Mouse (Mus musculus) left cerebral cortex, postnatal 10 days (tissue): Measurements from ENCODE around the gene Plcb1. TPM values are rescaled to one million over a fixed set of nuclear protein-coding genes. Genes with fewer than 3 reads are reported as not detected.

ENCODE experiments used
- DNase-seq, 2 experiments: peaks; one replicate each; pipeline ENCODE4 v3.0.0; 2021 to 2022; ENCODE audit warnings: low spot score in 2 of 2, mixed read lengths in 1 of 2; ENCODE audit errors: extremely low spot score in 1 of 2
- intact Hi-C: fragments of 180-260 bp; cut with DNase I; formaldehyde crosslinking; loops from one replicate; pipeline ENCODE4 v1.15.1; 2025
- total RNA-seq, 2 experiments: library from RNA; stranded (reverse); gene quantifications; 2 replicates each; pipeline ENCODE4 v1.2.3; 2021

Plcb1 gene
- total RNA-seq, 2 experiments from 2014 or later = 158 to 161 TPM

DNA sequence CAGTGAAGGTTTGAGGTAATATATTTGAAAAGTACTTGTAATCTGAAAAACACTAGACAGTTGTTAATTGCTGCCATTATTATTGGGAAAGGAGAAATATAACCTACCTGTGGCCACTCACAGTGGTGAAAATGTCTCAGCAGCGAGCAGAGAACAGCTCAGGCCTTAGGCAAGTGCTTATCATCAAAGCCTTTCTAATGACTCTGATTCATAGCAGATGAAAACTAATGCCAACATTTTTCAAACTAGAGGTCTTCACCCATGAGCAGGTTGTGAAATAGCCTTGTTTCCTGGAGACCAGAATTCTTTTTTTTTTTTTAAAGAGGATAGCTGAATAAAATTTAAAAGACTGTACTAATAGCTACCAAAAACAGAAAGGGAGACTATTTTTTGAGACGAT lies 105.3 kb downstream of the Plcb1 start:
- intact Hi-C loops = no loop called here
- DNase-seq = no peak

- no peak for DNase-seq
- intact Hi-C loops = no loop called here
Observed at GRCm38 (mm10) chr2:134894776-134895175, 108.9 kb downstream of the Plcb1 start.

- DNase-seq = no peak
- intact Hi-C loops = no loop called here
Observed at GRCm38 (mm10) chr2:134896196-134896595, 110.3 kb downstream of the Plcb1 start.

DNA sequence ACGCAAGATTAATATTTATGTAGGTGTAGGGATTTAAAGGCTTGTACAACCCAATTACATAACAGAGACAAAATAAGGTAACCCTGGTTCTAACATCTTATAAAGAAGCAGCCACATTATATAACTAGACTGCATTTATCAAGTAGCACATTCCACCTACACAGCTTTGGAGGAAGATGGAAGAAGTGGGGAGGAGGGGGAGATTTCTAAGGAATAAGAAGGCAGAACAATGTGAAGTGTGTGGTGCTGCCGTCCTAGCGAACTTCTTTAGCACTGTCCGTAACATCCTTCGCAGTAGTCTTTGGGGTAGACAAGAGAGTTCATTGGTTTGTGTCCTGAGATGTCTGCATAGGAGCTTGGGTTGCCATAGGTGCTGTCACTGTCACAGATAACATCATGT lies 111.2 kb downstream of the Plcb1 start:
- DNase-seq = no peak

DNA sequence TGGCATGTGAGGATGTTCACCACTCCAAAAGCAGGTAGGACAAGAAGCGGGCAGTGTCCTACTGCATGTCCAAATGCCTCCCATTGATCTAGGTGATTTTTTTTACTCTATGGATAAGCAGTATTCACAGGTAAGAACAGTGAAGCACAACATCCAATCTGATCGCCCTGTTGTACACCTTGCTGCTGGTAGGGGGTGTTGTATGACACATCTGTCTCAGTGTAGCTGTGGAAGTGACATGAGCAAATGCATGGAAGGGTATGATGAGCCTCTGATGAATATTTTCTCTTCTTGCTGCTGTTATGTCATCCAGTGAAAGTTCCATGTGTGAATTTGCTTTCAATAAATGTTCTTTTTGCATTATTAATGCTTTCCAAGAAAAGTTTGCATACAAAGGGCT lies 115.7 kb downstream of the Plcb1 start:
- intact Hi-C loops = no loop called here
- no peak for DNase-seq

More for the DNA sequence above, 111.2 kb downstream of the Plcb1 start:
- intact Hi-C loops = no loop called here

GRCm38 (mm10) chr2:134910882-134911281 lies 125.0 kb downstream of the Plcb1 start:
- DNase-seq = no peak

GRCm38 (mm10) chr2:134911360-134911759 lies 125.5 kb downstream of the Plcb1 start:
- no peak for DNase-seq
- intact Hi-C loops = no loop called here

More at GRCm38 (mm10) chr2:134910882-134911281, 125.0 kb downstream of the Plcb1 start:
- intact Hi-C loops = no loop called here

GRCm38 (mm10) chr2:134912616-134913015 lies 126.7 kb downstream of the Plcb1 start:
- DNase-seq = no peak
- intact Hi-C loops = no loop called here

GRCm38 (mm10) chr2:134913542-134913941 lies 127.7 kb downstream of the Plcb1 start:
- intact Hi-C loops = no loop called here
- DNase-seq = no peak

- intact Hi-C loops = no loop called here
Observed at GRCm38 (mm10) chr2:134914091-134914550, 128.3 kb downstream of the Plcb1 start.

GRCm38 (mm10) chr2:134915035-134915434 lies 129.2 kb downstream of the Plcb1 start:
- intact Hi-C loops = no loop called here
- DNase-seq = no peak

More at GRCm38 (mm10) chr2:134914091-134914550, 128.3 kb downstream of the Plcb1 start:
- no peak for DNase-seq

DNA sequence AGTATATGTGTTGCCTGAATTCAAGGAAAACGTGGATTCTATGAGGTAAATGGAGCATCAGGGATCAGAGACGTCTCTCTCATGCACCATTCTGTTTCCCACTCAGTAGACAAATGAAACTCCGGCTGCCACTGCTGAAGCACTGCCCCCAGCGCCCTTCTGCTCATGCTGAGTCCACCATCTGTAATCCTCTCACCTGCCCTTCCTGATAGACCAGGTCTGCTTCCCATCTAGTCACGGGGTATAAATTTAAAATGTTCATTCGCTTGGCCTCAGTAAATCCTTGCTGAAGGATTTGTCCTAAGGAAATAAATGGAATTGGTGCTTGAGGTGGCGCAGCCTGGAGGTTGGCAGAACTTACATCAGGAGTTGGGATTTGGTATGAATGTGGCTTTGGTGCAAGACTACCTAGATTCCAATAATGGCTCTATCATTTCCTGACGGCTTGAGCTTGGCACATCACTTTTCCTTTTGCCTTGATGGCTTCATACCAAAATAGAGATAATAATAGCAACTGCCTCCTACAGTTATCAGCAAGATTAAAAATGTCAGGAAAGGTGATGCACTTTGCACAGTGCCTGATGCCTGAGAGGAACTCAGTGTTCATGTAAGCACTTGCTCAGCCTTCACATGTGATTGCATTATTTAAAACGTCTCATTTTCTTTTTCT lies 134.9 kb downstream of the Plcb1 start:
- no peak for DNase-seq
- intact Hi-C loops = no loop called here

- intact Hi-C loops = no loop called here
- no peak for DNase-seq
Observed at GRCm38 (mm10) chr2:134922636-134923375, 136.9 kb downstream of the Plcb1 start.

- intact Hi-C loops = no loop called here
- no peak for DNase-seq
Observed at GRCm38 (mm10) chr2:134924143-134924655, 138.3 kb downstream of the Plcb1 start.

DNA sequence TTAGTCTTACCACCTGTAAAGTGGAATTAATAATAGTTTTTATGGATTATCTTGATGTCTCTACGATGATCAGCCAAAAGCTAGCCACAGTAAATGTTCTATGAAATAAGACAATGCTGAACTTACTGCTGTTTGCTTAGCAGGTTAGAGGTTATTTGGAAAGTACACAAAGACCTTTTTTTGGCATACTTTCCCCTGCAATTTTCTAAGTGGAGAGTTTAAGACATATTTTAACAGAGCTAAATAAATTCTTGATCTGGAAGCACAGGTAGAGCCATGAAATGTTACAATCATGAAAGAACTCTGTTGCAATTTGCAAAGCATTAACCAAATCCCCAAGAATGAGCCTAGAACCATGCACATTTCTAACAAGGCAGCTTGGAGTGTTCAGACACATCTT lies 140.4 kb downstream of the Plcb1 start:
- intact Hi-C loops = no loop called here
- DNase-seq = no peak

- intact Hi-C loops = no loop called here
- DNase-seq = no peak
Observed at GRCm38 (mm10) chr2:134927072-134927471, 141.2 kb downstream of the Plcb1 start.

DNA sequence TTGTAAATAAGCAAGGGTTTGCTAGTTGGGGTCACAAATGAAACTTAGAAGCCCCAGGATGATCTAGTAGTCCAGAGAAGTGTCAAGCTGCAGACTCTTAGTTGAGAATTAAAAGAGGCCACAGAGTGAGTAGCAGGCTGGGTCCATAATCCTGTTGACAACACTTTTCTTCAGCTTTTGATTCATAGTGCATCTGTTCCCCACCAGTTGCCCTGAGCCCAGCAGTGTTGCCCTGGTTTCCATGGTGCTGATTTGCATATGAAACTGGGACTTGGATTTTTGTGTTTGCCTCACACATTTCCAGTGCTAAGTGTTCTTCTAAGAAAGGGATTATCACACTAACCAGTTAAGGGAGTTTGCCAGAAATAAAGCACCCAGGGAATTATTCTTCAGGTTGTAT lies 143.6 kb downstream of the Plcb1 start:
- DNase-seq = peak in 1 of 2 experiments; percentile 64
- intact Hi-C loops = no loop called here

- DNase-seq = no peak
- intact Hi-C loops = loop anchor here (5.0 kb wide), 1 partner anchor 144 kb away; the partner anchor contains the start of gene Plcb1
Observed at GRCm38 (mm10) chr2:134930961-134931360, 145.1 kb downstream of the Plcb1 start.

DNA sequence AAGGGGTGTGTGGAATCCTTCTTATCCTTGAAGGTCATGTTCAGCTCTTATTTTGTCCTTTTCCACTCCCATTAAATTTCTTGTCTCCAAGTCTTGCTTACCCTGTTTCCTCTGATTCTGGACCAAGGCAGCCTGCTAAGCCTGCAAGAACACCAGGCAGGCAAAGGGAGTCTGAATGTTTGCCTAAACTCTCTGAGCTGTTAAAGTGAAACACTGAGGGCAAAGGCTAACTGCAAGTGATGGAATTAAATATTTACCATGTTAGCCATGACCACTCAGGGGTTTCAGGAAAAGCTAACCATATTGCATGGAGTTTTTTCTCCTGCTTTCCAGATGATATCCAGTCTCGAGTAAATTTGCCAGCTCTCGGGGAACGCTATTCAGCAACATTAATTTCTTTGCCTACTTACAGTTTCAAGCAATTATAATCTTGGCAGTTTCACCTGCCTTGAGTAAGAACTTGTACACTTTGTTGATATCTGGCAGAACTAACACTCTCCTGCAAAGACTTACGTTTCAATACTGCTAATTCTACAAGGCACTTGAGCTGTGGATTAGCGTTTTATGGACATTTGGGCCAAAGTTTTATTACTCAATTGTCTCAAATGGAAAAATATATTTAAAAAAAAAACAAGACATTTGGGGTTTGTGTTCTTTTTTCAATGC lies 146.0 kb downstream of the Plcb1 start:
- intact Hi-C loops = loop anchor here (5.0 kb wide), 1 partner anchor 145 kb away; the partner anchor contains the start of gene Plcb1
- DNase-seq = no peak
